Mouse (Mus musculus) gastrocnemius, adult 2 months (tissue): ENCODE data around the gene Prmt9. TPM values are rescaled to one million over a fixed set of nuclear protein-coding genes. Genes with fewer than 3 reads are reported as not detected.
A peak's percentile ranks its signal among the peaks of the same experiment; 100 is the strongest.

Source experiments
- DNase-seq: peaks from one replicate; pipeline ENCODE4 v3.0.0; 2022
- H3K27ac ChIP-seq: fragments of 200-600 bp; 2 replicates; pipeline ENCODE4 v1.8.1; 2022; ENCODE audit warnings: mild to moderate bottlenecking
- H3K4me3 ChIP-seq: fragments of 200-600 bp; 2 replicates; pipeline ENCODE4 v1.8.1; 2022; ENCODE audit warnings: mild to moderate bottlenecking, moderate library complexity
- CTCF ChIP-seq: fragments of 200-600 bp; IDR thresholded peaks from 2 replicates; pipeline ENCODE4 v1.8.1; 2022; ENCODE audit warnings: antibody characterized with exemption, mild to moderate bottlenecking, moderate library complexity
- intact Hi-C: fragments of 180-260 bp; cut with DNase I; formaldehyde crosslinking; loops from one replicate; pipeline ENCODE4 v1.15.1; 2025
- long read RNA-seq, 2 experiments: library from polyadenylated mRNA; stranded (forward); transcript quantifications; one replicate each; pipeline ENCODE4 v2.0.0; 2021
- total RNA-seq, 2 experiments: library from RNA; stranded (reverse); gene quantifications; 2 replicates each; pipeline ENCODE4 v1.2.3; 2021

The Prmt9 gene
- total RNA-seq, result 10 to 100 TPM in 1 of 2 experiments, 1 to 10 TPM in 1; 9.0 to 11.2 TPM
- long read RNA-seq, experiment 1, transcript Prmt9-201 (12 exons, 2,781 nt), result major isoform, 20 of 20 reads
- long read RNA-seq, experiment 1, partial matches to known transcripts, result 0 of 20 reads
- long read RNA-seq, experiment 1, other reads (novel, unspliced or antisense), result 0 of 20 reads
- long read RNA-seq, experiment 2, transcript Prmt9-201 (12 exons, 2,781 nt), result major isoform, 23 of 24 reads
- long read RNA-seq, experiment 2, partial matches to known transcripts, result 1 of 24 reads
- long read RNA-seq, experiment 2, other reads (novel, unspliced or antisense), result 0 of 24 reads

DNA sequence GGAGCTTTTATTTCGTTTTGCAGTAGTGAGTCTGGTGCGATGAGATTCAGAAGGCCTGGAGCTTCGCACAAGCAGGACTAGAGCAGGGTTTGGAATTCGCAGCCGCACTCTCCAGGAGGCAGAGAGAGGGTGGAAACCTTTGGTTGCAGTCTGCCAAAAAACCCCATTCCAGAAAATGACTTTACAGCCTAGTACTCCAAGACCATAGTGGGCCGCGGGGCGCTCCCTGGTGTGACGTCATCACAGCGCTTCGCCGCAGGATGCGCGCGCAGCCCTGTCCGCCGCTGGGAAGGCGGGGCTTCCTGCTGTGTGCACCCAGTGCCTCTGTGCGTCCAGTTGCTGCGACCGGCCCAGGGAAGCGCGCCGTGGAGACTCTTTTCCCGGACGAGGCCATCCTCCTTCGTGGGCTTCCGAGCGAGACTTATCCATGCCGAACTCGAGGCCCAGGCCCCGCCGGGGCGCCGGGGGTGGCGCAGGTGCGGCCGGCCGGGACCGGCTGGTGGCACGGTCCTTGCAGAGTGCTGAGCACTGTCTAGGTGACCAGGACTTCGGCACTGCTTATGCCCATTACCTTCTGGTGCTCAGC, at the start of gene Prmt9:
Gene Prmt9, plus strand, starts transcription at position 277 of the 586 bp plus-strand sequence.
- TF ChIP-seq CTCF, result no peak
- DNase-seq, result peak; percentile 97
- H3K27ac ChIP-seq, result peak within 1 kb of the TSS; percentile 96
- H3K4me3 ChIP-seq, result peak within 1 kb of the TSS; percentile 92
- intact Hi-C loops, result no loop called here

GRCm38 (mm10) chr8:77500264-77500663, 48.9 kb upstream of the Prmt9 start:
- intact Hi-C loops, result no loop called here
- no peak overlapping the region for H3K27ac ChIP-seq
- H3K4me3 ChIP-seq, result no peak overlapping the region
- no peak for TF ChIP-seq CTCF
- no peak for DNase-seq

GRCm38 (mm10) chr8:77501131-77501530, 48.1 kb upstream of the Prmt9 start:
- Histone ChIP-seq H3K27ac (peak overlapping the region; percentile 40; the same call in 1 of the 2 replicates), H3K4me3 (no peak overlapping the region)
- intact Hi-C loops, result no loop called here
- TF ChIP-seq CTCF, result no peak
- DNase-seq, result no peak

DNA sequence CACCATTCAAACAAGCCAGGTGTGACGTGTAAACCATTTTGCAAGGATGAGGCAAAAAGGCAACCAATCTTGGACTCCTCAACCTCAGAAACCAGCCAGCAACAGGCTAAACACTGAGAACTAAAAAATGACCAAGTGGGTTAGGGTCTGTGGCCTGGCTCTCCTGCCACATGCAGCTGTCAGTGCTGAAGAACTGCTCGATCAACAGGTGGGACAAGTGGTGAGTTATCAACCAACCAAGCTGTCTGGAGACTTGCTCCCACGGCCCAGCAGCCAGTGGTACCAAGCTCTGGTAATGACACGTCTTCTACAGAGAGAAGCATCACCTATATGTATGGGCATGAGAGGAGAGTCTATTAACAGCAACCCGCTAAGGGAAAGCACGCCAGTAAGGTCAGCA, 46.6 kb upstream of the Prmt9 start:
- intact Hi-C loops, result no loop called here
- no peak for TF ChIP-seq CTCF
- Histone ChIP-seq H3K4me3 (no peak overlapping the region), H3K27ac (no peak overlapping the region; the same call in 1 of the 2 replicates)
- DNase-seq, result no peak

GRCm38 (mm10) chr8:77506539-77506938, 42.7 kb upstream of the Prmt9 start:
- H3K27ac ChIP-seq, result no peak overlapping the region
- intact Hi-C loops, result no loop called here
- no peak overlapping the region for H3K4me3 ChIP-seq
- TF ChIP-seq CTCF, result no peak
- DNase-seq, result no peak

- TF ChIP-seq CTCF, result no peak
- intact Hi-C loops, result no loop called here
These were observed 41.6 kb upstream of the Prmt9 start for GRCm38 (mm10) chr8:77507510-77508035.

DNA sequence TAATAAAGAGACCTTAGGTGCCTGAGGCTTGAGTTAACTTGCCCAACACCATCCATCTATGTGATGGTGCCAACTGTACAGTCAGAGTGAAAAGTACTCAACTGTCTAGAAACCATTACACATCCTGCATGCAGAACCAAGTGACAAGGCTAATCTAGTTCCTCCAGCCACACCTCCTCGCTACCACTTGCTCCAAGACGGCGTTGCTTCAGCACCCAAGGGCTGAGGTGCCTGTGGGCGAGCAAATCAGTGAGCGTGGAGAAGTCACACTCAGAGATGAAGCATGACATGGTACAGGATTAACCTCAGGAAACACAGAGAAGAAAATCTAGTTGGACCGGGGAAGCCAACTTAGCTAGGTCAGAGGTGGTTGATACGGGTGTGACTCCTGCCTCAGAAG, 40.2 kb upstream of the Prmt9 start:
- H3K27ac ChIP-seq, result no peak overlapping the region
- intact Hi-C loops, result no loop called here
- no peak for TF ChIP-seq CTCF
- no peak overlapping the region for H3K4me3 ChIP-seq
- DNase-seq, result no peak

More at GRCm38 (mm10) chr8:77507510-77508035, 41.6 kb upstream of the Prmt9 start:
- Histone ChIP-seq H3K27ac (peak overlapping the region; percentile 28; the same call in 1 of the 2 replicates), H3K4me3 (peak overlapping the region; percentile 23; the same call in 1 of the 2 replicates)
- DNase-seq, result no peak

- no peak for DNase-seq
- no peak for TF ChIP-seq CTCF
- intact Hi-C loops, result no loop called here
- Histone ChIP-seq H3K4me3 (no peak overlapping the region), H3K27ac (no peak overlapping the region)
These were observed 38.8 kb upstream of the Prmt9 start for GRCm38 (mm10) chr8:77510426-77510825.

GRCm38 (mm10) chr8:77511750-77512493, 37.3 kb upstream of the Prmt9 start:
- DNase-seq, result no peak
- Histone ChIP-seq H3K4me3 (no peak overlapping the region), H3K27ac (peak overlapping the region; percentile 43; the same call in 1 of the 2 replicates)
- TF ChIP-seq CTCF, result no peak
- intact Hi-C loops, result no loop called here

- intact Hi-C loops, result loop anchor here (5.0 kb wide), 1 partner anchor 73 kb away; no protein-coding TSS in a partner anchor
- peak overlapping the region; percentile 97 for H3K27ac ChIP-seq
- TF ChIP-seq CTCF, result no peak
- DNase-seq, result peak; percentile 30
- peak overlapping the region; percentile 91 for H3K4me3 ChIP-seq
These were observed 34.0 kb upstream of the Prmt9 start for GRCm38 (mm10) chr8:77515201-77515600.

DNA sequence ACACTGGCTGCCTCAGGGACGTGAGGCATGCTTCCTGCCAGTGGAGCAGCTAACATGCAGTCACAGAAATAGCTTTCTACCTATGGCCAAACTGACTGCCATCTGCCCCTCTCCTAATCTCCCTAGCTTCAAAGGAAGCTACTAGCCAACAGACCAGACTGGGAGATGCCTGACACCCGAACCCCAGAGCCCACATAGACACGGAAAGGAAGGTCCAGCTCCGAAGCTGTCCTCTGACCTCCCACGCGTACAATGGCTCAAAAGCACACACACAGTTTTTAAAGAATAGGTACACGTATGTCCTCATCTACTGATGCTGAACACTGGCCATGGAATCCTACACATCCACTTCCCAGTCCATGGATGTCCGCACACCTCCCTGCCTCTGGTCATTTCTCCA, 33.4 kb upstream of the Prmt9 start:
- Histone ChIP-seq H3K27ac (peak overlapping the region; percentile 97), H3K4me3 (peak overlapping the region; percentile 91)
- DNase-seq, result no peak
- intact Hi-C loops, result loop anchor here (2.0 to 5.0 kb wide), 2 partner anchors 31 to 73 kb away; no protein-coding TSS in a partner anchor
- no peak for TF ChIP-seq CTCF

- no peak for TF ChIP-seq CTCF
- Histone ChIP-seq H3K27ac (peak overlapping the region; percentile 97), H3K4me3 (peak overlapping the region; percentile 91)
- no peak for DNase-seq
- intact Hi-C loops, result loop anchor here (2.0 to 5.0 kb wide), 2 partner anchors 32 to 75 kb away; no protein-coding TSS in a partner anchor
These were observed 32.4 kb upstream of the Prmt9 start for GRCm38 (mm10) chr8:77516845-77517244.
